Mouse (Mus musculus): Measurements from ENCODE around the gene Trappc3.
"Not testable (repeated sequence)": the region's sequence is repeated elsewhere in the genome, so short reads cannot be mapped to it uniquely, and the experiment has no call there.

Trappc3 gene
- long read RNA-seq, experiment 1, transcript Trappc3-201 (5 exons, 1,336 nt) = major isoform, 39 of 42 reads
- long read RNA-seq, experiment 1, partial matches to known transcripts = 1 of 42 reads
- long read RNA-seq, experiment 1, other reads (novel, unspliced or antisense) = 2 of 42 reads
- long read RNA-seq, experiment 2, transcript Trappc3-201 (5 exons, 1,336 nt) = major isoform, 28 of 32 reads
- long read RNA-seq, experiment 2, partial matches to known transcripts = 2 of 32 reads
- long read RNA-seq, experiment 2, other reads (novel, unspliced or antisense) = 2 of 32 reads

- intact Hi-C loops (cut with DNase I) = loop anchor here (5.0 kb wide), 2 partner anchors 75 to 175 kb away; no protein-coding TSS in a partner anchor
These were observed at the start of gene Trappc3 for GRCm38 (mm10) chr4:126262119-126262807. Trappc3 (plus strand) TSS chr4:126262325.

- intact Hi-C loops (cut with DNase I) = no loop called here
These were observed 44.4 kb upstream of the Trappc3 start for GRCm38 (mm10) chr4:126217771-126218170.

GRCm38 (mm10) chr4:126219540-126219939 lies 42.6 kb upstream of the Trappc3 start:
- intact Hi-C loops (cut with DNase I) = not testable (repeated sequence)

GRCm38 (mm10) chr4:126220045-126220444 lies 42.1 kb upstream of the Trappc3 start:
- intact Hi-C loops (cut with DNase I) = no loop called here

GRCm38 (mm10) chr4:126222631-126223030 lies 39.5 kb upstream of the Trappc3 start:
- intact Hi-C loops (cut with DNase I) = no loop called here

- intact Hi-C loops (cut with DNase I) = loop anchor here (2.0 to 5.0 kb wide), 3 partner anchors 34 to 84 kb away; no protein-coding TSS in a partner anchor
These were observed 35.5 kb upstream of the Trappc3 start for GRCm38 (mm10) chr4:126226640-126227039.

GRCm38 (mm10) chr4:126227077-126227761 lies 34.9 kb upstream of the Trappc3 start:
- intact Hi-C loops (cut with DNase I) = loop anchor here (2.0 to 5.0 kb wide), 3 partner anchors 34 to 84 kb away; no protein-coding TSS in a partner anchor

- intact Hi-C loops (cut with DNase I) = loop anchor here (5.0 kb wide), 1 partner anchor 46 kb away; no protein-coding TSS in a partner anchor
These were observed 34.0 kb upstream of the Trappc3 start for GRCm38 (mm10) chr4:126228144-126228543.

- intact Hi-C loops (cut with DNase I) = loop anchor here (5.0 kb wide), 1 partner anchor 48 kb away; no protein-coding TSS in a partner anchor
These were observed 32.2 kb upstream of the Trappc3 start for GRCm38 (mm10) chr4:126229900-126230299.

GRCm38 (mm10) chr4:126233676-126234308 lies 28.3 kb upstream of the Trappc3 start:
- intact Hi-C loops (cut with DNase I) = no loop called here

- intact Hi-C loops (cut with DNase I) = no loop called here
These were observed 27.5 kb upstream of the Trappc3 start for GRCm38 (mm10) chr4:126234496-126235175.

- intact Hi-C loops (cut with DNase I) = no loop called here
These were observed 26.9 kb upstream of the Trappc3 start for GRCm38 (mm10) chr4:126235191-126235590.

- intact Hi-C loops (cut with DNase I) = no loop called here
These were observed 25.5 kb upstream of the Trappc3 start for GRCm38 (mm10) chr4:126236467-126237280.

- intact Hi-C loops (cut with DNase I) = no loop called here
These were observed 24.3 kb upstream of the Trappc3 start for GRCm38 (mm10) chr4:126237721-126238242.

GRCm38 (mm10) chr4:126239862-126240475 lies 22.2 kb upstream of the Trappc3 start:
- intact Hi-C loops (cut with DNase I) = no loop called here

- intact Hi-C loops (cut with DNase I) = no loop called here
These were observed 20.2 kb upstream of the Trappc3 start for GRCm38 (mm10) chr4:126241956-126242355.

- intact Hi-C loops (cut with DNase I) = no loop called here
These were observed 19.6 kb upstream of the Trappc3 start for GRCm38 (mm10) chr4:126242510-126242909.

GRCm38 (mm10) chr4:126246202-126246889 lies 15.8 kb upstream of the Trappc3 start:
- intact Hi-C loops (cut with DNase I) = no loop called here
